Mouse (Mus musculus) hindbrain, embryonic 10.5 days (tissue): Measurements from ENCODE around the gene Dctn1. TPM values are rescaled to one million over a fixed set of nuclear protein-coding genes. Genes with fewer than 3 reads are reported as not detected.

Source experiments
- DNase-seq: peaks from one replicate; pipeline ENCODE4 v3.0.0-alpha.2; 2017; ENCODE audit warnings: low spot score
- H3K27ac ChIP-seq: fragments of 300-500 bp; sonication (generic); 2 replicates; pipeline ENCODE4 v1.5.1; 2016; ENCODE audit warnings: mild to moderate bottlenecking, moderate library complexity
- H3K27me3 ChIP-seq: fragments of 300-500 bp; sonication (generic); 2 replicates; pipeline ENCODE4 v1.6.1; 2016; ENCODE audit warnings: mild to moderate bottlenecking; ENCODE audit not compliant: poor library complexity, insufficient read depth, severe bottlenecking
- H3K36me3 ChIP-seq: fragments of 300-500 bp; sonication (generic); 2 replicates; pipeline ENCODE4 v1.6.1; 2016; ENCODE audit warnings: mild to moderate bottlenecking, moderate library complexity
- H3K4me1 ChIP-seq: fragments of 300-500 bp; sonication (generic); replicated peaks from 2 replicates; pipeline ENCODE4 v1.6.1; 2016; ENCODE audit warnings: mild to moderate bottlenecking
- H3K4me3 ChIP-seq: fragments of 300-500 bp; sonication (generic); 2 replicates; pipeline ENCODE4 v1.5.1; 2016; ENCODE audit warnings: mild to moderate bottlenecking, moderate library complexity
- H3K9me3 ChIP-seq: fragments of 300-500 bp; sonication (generic); 2 replicates; pipeline ENCODE4 v1.6.1; 2016; ENCODE audit warnings: mild to moderate bottlenecking, moderate library complexity
- WGBS: fragments of 180-500 bp; shearing (Covaris S2); methylation state at CpG from one replicate; pipeline ENCODE4 v1.1.7; 2016; 5-methylcytosine and 5-hydroxymethylcytosine counted together
- polyA plus RNA-seq: library from polyadenylated mRNA; unstranded; fragments of >200 nt; fragmentation: Nextera tagmentation; extraction: Ambion mirVana; gene quantifications from 2 replicates; pipeline ENCODE4 v1.2.1, GENCODE M21; 2016

The Dctn1 gene
- polyA plus RNA-seq, 1 experiment from 2014 or later, result 140 TPM

DNA sequence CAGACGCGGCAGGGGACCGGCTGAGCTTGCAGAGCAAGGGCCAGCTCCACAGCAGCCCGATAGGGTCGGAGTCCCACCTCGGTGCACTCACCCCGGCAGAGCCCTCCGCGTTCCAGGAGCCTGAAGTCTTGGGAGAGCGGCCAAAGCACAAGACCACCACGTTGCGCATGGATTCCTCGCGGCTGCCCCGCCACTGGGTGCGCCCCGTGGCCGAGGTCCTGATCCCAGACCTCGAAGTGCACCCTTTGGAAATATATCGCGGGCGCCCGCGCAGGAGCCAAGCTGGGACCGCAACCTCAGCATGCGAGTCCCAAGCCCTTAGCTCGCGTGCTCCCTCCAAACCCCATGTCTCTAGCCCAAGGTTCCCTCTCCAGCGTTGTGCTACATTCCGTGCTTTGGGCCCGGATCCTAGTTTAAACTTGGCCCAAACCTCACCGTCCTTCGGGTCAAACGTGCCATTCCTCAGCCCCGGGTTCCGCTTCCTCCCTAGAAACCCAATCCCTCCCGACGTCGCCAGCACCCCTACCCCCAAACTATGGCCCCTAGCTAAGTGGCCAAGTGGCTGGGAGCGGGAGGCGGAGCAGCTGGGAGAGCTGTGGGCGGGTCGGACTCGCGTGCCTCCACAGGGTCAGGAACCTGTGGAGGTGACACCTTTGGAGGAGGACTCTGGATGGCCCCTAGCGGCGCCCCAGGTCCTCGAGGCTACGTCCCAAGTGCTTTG is 3.6 kb upstream of the Dctn1 start:
- Histone ChIP-seq H3K36me3 (no peaks in the 10 kb centered on the region), H3K4me1 (peaks cover 40% of the 10 kb centered on the region), H3K9me3 (no peaks in the 10 kb centered on the region), H3K27me3 (peaks cover 34% of the 10 kb centered on the region), H3K4me3 (peak overlapping the region; percentile 46), H3K27ac (peak overlapping the region; percentile 14)
- DNase-seq, result peak; percentile 54
- WGBS, result 1% methylated on average over 49 of the region's 49 CpGs

DNA sequence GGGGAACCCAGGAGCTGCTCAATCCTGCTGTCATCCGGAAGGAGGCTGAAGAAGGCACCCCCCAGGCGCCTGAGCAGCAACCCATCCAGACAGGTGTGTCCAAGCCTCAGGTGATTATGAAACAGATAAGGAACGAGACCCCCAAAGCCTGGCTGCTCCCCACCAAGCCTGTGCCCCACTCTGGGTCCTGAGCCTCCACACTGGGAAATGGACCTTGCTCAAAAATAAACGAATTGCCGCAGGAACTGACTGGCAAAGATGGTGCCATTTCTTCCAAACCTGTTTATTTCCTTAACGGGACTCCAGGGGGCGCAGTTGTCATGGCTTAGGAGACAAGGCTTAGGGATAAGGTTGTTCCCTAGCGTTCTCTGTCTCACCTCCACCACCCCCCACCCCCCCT is 3.0 kb upstream of the Dctn1 start:
- H3K4me3 ChIP-seq, result peak overlapping the region; percentile 46
- under 1% methylated on average over 8 of the region's 8 CpGs for WGBS

DNA sequence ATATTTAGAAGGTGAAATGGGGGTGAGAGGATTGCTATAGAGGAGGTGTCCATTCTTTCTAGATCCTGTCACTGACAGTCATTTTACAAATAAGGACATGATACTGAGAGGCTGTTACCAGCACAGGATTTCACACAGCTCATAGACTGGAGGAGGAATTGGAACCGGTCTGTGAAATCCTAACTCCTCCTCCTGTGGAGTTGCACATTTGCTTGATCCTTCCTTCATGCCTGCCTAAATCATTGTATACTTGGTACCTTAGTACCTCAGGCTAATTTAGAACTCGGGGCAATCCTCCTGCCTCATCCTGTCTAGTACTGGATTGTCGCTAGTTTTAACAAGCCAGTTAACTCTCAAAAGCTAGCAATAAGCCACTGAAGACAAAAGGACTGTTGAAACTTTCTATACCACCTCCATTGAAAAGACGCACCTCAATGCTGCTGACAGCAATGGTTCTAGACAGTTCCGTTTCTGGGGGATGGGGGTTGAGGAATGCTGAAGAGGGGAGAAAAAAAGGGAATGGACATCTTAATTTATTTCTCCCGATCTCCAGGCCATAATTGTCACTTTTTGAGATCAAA is 604 bp upstream of the Dctn1 start:
- Histone ChIP-seq H3K9me3 (no peaks in the 10 kb centered on the region), H3K4me1 (peaks cover 43% of the 10 kb centered on the region), H3K27me3 (peaks cover 29% of the 10 kb centered on the region), H3K36me3 (no peaks in the 10 kb centered on the region), H3K4me3 (peak overlapping the region; percentile 94), H3K27ac (peak overlapping the region; percentile 98)
- 9% methylated on average over 6 of the region's 6 CpGs for WGBS
- DNase-seq, result no peak

More for the DNA sequence above, 3.0 kb upstream of the Dctn1 start:
- no peaks in the 10 kb centered on the region for H3K9me3 ChIP-seq
- DNase-seq, result peak; percentile 73
- H3K4me1 ChIP-seq, result peaks cover 43% of the 10 kb centered on the region
- H3K27me3 ChIP-seq, result peaks cover 34% of the 10 kb centered on the region
- H3K27ac ChIP-seq, result no peak overlapping the region
- no peaks in the 10 kb centered on the region for H3K36me3 ChIP-seq

DNA sequence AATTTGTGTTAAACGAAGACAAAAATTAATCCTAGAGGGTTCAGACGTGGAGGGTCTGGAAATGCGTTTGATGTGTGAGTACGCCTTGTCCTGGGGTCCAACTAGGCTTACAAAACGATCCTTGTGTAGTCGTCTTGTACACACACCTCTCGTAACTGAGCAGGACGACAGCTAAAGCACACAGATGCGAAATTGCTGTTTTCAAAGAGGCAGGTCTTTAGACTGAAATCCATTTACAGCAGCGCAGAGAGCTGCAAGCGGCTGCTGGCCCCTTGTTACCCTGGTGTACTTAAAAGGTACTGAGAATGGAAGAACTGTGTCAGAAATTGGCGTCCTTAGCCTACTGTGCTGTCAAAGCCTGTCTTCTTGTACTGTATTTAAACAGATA is 517 bp downstream of the Dctn1 start:
- H3K4me3 ChIP-seq, result peak overlapping the region; percentile 94
- WGBS, result 1% methylated on average over 12 of the region's 12 CpGs
- no peaks in the 10 kb centered on the region for H3K36me3 ChIP-seq
- H3K4me1 ChIP-seq, result peaks cover 38% of the 10 kb centered on the region
- no peak for DNase-seq
- H3K27ac ChIP-seq, result peak overlapping the region; percentile 98
- H3K27me3 ChIP-seq, result peaks cover 18% of the 10 kb centered on the region
- H3K9me3 ChIP-seq, result no peaks in the 10 kb centered on the region

DNA sequence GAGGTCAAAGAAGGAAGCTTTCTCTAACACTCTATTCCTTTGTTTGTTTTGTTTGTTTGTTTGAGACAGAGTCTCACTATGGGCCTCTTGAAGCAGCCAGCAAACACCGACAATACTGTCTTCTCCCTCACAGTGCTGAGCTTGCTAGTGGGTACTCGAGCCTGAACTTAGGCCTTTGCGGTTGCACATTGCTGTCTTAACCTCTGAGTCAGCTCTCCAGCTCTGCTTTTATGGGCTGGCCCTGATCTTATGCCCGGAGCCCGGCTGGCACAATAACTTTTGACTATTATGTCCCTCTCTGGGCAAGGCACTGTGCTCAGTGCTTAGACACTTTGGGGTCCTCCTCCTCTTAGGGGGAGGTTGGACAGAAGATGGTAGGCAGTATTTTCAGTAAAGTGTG is 4.2 kb downstream of the Dctn1 start:
- H3K36me3 ChIP-seq, result no peaks in the 10 kb centered on the region
- 88% methylated on average over 5 of the region's 5 CpGs for WGBS
- peaks cover 31% of the 10 kb centered on the region for H3K4me1 ChIP-seq
- no peak overlapping the region for H3K4me3 ChIP-seq
- no peak for DNase-seq
- H3K27ac ChIP-seq, result no peak overlapping the region
- H3K27me3 ChIP-seq, result no peaks in the 10 kb centered on the region
- no peaks in the 10 kb centered on the region for H3K9me3 ChIP-seq

DNA sequence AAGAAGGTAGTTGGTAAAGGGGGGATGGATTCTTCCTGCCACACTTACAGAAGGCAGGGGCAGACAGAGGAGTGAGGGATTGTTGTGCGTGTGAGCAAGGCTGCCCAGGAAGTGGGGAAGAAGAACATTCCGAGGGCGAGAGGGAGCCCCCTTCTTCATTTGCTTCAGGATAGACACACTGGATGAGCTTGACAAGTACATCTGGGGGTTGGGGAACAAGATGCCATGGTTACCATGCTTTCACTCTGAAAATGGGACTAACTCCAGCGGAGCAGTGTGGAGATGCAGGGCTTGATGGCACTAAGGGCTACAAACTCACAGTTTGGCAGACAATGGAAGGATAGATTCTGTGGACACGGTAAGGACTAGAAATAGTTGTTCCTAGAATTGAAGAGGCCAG is 5.3 kb downstream of the Dctn1 start:
- Histone ChIP-seq H3K27ac (no peak overlapping the region), H3K4me3 (no peak overlapping the region), H3K27me3 (no peaks in the 10 kb centered on the region), H3K4me1 (peaks cover 26% of the 10 kb centered on the region), H3K9me3 (no peaks in the 10 kb centered on the region), H3K36me3 (0 out of 2 replicates have a peak, but pooled peaks cover 1% of the 10 kb centered on the region)
- DNase-seq, result no peak
- WGBS, result 80% methylated on average over 5 of the region's 5 CpGs

DNA sequence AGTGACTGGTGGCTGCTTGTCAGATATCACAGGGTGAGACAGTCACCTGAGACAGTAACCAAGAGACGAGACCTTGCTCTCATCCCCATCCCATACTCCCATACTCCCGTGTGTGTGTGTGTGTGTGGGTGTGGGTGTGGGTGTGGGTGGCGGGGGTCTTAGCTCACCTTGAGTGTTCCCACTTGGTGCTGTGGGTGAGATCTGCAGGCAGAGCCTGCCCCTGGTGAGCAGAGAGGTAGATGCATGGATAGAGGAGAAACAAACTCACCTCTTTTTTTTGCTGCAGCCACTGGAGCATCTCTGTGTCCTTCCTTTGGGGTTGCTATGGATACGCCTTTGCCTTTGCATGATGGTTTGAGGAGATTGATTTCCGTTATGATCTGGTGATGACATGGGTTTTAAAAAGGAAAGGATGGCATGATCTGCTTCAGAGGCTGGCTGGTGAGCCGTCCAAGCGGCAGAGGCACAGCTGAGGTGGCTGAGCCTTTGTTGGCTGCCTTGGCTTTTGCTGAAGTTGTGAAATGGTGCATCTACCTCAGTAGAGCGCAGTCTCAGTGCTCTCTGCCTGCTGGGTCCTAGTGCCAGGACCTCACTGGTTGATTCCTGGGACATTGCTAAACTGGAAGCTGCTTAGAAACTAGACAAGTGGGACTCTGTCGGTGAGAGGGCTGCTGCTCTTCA is 6.7 kb downstream of the Dctn1 start:
- Histone ChIP-seq H3K9me3 (no peaks in the 10 kb centered on the region), H3K27me3 (no peaks in the 10 kb centered on the region), H3K4me3 (no peak overlapping the region), H3K4me1 (peaks cover 13% of the 10 kb centered on the region), H3K27ac (peak overlapping the region; percentile 30; the same call in 1 of the 2 replicates), H3K36me3 (peaks cover 9% of the 10 kb centered on the region; the same call in 1 of the 2 replicates)
- DNase-seq, result no peak
- WGBS, result 55% methylated on average over 9 of the region's 9 CpGs

DNA sequence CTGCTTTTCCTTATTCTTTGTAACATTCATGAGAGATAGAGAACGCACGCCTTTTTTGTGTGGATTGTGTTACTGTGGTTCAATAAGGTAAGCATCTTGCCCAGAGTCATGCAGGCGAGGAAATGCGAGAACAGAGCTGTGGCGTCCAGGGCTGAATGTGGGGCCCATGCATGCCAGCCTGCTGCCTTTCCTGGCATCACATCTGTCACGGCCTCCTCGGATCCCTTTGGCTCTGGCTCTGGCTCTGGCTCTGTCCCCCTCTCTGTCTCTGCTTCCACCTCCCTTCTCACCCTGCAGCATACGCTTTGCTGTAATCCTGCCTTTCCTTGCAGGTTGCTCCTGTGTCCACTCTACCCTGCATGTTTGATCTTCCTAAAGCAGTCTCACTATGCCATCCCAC is 10.3 kb downstream of the Dctn1 start:
- H3K4me1 ChIP-seq, result peaks cover 29% of the 10 kb centered on the region
- no peak overlapping the region for H3K4me3 ChIP-seq
- no peak for DNase-seq
- peaks cover 9% of the 10 kb centered on the region; the same call in 1 of the 2 replicates for H3K36me3 ChIP-seq
- H3K9me3 ChIP-seq, result no peaks in the 10 kb centered on the region
- 87% methylated on average over 8 of the region's 8 CpGs for WGBS
- H3K27me3 ChIP-seq, result no peaks in the 10 kb centered on the region
- H3K27ac ChIP-seq, result no peak overlapping the region

DNA sequence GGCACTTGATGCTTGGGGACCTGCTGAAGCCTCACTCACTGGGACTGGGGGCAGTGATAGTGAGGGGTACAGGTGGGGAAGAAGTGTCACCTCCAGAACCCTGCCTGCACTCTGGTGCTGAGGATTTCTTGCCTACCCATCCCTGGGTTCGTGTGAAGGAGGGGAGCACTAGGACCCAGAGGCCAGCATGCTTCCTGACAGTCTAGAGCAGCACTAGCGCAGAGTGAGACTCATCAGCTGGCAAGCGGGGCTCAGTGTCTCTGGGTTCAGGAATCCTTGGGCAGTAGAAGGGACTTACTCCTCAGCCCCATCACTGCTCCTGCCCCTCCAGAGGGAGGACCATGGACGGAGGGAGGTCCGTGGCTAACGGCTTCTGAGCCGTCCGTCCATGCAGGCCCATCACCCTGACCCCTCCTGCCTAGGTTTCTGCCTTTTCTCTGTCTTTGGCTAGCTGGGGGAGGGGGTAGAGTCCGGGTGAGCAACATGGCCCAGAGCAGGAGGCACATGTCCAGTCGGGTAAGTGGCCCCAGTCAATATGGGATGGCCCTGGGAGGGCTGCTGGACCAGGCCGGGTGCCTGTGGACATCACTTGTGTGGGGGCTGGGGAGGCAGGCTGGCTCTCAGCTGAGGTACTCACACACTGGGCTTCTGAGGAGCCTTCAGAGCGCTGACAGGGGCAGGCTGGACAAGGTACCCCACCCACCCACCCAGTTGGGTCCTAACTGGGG is 13.8 kb downstream of the Dctn1 start:
- Histone ChIP-seq H3K36me3 (peaks cover 34% of the 10 kb centered on the region), H3K9me3 (no peaks in the 10 kb centered on the region), H3K4me3 (peak overlapping the region; percentile 47), H3K27me3 (no peaks in the 10 kb centered on the region), H3K4me1 (peaks cover 17% of the 10 kb centered on the region), H3K27ac (peak overlapping the region; percentile 74)
- peak; percentile 62 for DNase-seq
- WGBS, result 13% methylated on average over 12 of the region's 12 CpGs

DNA sequence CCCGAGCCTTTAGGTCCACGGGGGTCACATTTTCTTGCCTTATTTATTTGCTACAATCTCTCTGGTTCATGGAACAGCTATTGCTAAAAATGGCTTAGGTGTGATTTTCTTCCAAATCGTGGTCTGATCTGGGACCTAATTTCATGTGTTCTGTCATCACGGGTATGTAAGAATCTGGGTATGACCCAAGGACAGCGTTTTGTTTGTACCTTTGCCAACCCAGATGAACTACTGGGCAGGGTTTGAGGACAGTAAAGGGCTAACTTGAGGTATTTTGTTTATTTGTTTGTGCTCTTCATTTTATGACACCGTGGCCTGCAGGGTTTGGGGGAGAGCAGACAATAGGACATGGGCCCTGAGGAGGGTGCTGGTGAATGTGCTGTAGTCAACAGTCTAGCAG is 14.9 kb downstream of the Dctn1 start:
- no peaks in the 10 kb centered on the region for H3K9me3 ChIP-seq
- no peaks in the 10 kb centered on the region for H3K27me3 ChIP-seq
- DNase-seq, result no peak
- peaks cover 38% of the 10 kb centered on the region for H3K36me3 ChIP-seq
- no peak overlapping the region; the same call in 1 of the 2 replicates for H3K27ac ChIP-seq
- peak overlapping the region; percentile 47; the same call in 1 of the 2 replicates for H3K4me3 ChIP-seq
- 85% methylated on average over 6 of the region's 6 CpGs for whole genome bisulfite sequencing
- H3K4me1 ChIP-seq, result peaks cover 25% of the 10 kb centered on the region

DNA sequence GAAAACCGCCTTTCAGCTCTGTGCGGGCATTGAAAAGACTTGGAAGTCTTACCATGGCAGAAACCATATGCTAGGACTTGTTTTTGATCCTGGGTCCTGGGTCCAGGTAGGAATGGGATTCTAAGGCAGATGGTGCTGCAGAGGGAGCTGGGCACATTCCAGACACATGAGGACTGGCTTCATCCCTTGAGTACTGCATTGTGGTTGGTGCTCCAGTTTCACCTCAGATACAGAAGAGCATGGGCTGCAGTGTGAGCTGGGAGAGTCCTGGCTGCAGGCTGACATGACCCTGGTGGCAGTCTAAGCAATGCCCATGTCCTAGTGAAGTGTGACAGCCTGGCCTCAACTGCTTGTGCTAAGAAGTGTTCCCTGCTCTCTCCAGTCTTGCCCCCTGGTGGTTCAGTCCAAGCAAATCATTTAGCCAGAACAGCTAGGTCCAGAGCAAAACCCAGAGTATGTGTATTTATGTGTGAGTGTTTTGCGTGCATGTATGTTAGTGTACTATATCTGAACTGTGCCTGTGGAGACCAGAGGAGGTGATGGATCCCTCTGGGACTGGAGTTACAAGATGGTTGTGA is 19.2 kb downstream of the Dctn1 start:
- no peak overlapping the region for H3K4me3 ChIP-seq
- 89% methylated on average over 3 of the region's 3 CpGs for WGBS
- H3K36me3 ChIP-seq, result peaks cover 49% of the 10 kb centered on the region
- no peaks in the 10 kb centered on the region for H3K9me3 ChIP-seq
- H3K27ac ChIP-seq, result no peak overlapping the region; the same call in 1 of the 2 replicates
- peaks cover 44% of the 10 kb centered on the region for H3K4me1 ChIP-seq
- peak; percentile 25 for DNase-seq
- no peaks in the 10 kb centered on the region for H3K27me3 ChIP-seq
